Mouse (Mus musculus) megakaryocyte progenitor cell, adult 5-6 weeks (primary cell): ENCODE data around the gene Smg8. TPM values are rescaled to one million over a fixed set of nuclear protein-coding genes. Genes with fewer than 3 reads are reported as not detected.

ENCODE experiments used
- ATAC-seq: replicated peaks from 2 replicates; pipeline ENCODE4 v1.8.0; 2016; ENCODE audit warnings: mild to moderate bottlenecking, moderate TSS enrichment, inconsistent platforms; ENCODE audit not compliant: poor library complexity
- total RNA-seq, 2 experiments: library from RNA; stranded (forward) in 1 of 2; stranded (reverse) in 1 of 2; fragments of 157-497, 149-512 nt in 1 of 2; fragments of 200-1000 nt in 1 of 2; gene quantifications; 2 replicates each; pipeline versions ENCODE4 v1.2.3 to v1.2.4; 2015 to 2017

The Smg8 gene
- total RNA-seq, 2 experiments from 2014 or later = 18.8 to 27.1 TPM

DNA sequence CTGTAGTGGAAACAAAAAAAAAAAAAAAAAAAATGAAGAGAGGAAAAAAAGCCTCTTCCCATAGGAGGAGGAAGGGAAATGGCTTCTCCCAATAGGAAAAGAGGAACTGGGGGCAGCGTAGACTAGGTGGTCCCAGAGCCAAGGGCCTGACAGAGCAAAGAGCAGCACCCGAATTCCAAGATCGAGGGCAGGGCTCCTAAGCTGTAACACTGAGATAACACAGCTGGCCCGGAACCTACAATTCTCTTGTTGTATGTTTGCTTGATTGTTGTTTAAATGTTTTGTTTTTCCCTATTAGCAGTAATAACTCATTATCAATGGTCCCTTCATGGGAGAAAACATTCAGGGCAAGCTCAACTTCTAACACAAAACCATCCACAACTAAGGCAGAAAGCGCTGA lies 39.6 kb downstream of the Smg8 start:
- no peak for ATAC-seq

- no peak for ATAC-seq
These were observed 43.5 kb downstream of the Smg8 start for GRCm38 (mm10) chr11:87043052-87043451.

- ATAC-seq = peak; percentile 74
These were observed 47.1 kb downstream of the Smg8 start for GRCm38 (mm10) chr11:87039307-87039963.

- peak; percentile 55; the same call in 1 of the 2 replicates for ATAC-seq
These were observed 50.4 kb downstream of the Smg8 start for GRCm38 (mm10) chr11:87036180-87036579.

DNA sequence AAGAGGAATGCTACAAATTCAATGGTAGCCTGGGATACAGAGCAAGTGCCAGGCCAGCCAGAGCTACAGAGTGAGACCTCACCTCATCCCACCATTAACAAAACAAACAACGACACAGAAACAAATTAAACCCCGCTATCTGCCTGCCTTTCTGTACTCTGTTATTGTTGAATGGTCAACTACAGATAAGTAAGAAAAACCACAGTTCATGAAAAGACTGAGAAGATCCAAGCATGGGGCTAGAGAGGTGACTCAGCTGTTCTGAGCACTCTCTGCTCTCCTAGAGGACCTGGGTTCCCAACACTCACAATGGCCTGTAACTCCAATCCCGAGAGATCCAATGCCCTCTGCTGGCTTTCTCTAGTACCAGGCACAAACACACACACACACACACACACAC lies 58.4 kb downstream of the Smg8 start:
- peak; percentile 69 for ATAC-seq

Other genes with a start within 250 kb of the Smg8 start
- 6.8 and 8.6 TPM in 2 replicates for gene Ypel2, start 93.1 kb downstream of the Smg8 start, total RNA-seq (2015)
- gene Ypel2, start 93.1 kb downstream of the Smg8 start, total RNA-seq (2017) = 5.8 and 6.2 TPM in 2 replicates
- 1.5 and 2.0 TPM in 2 replicates for gene Gdpd1, start 12.7 kb downstream of the Smg8 start, total RNA-seq (2015)
- 1.5 and 2.5 TPM in 2 replicates for gene Gdpd1, start 12.7 kb downstream of the Smg8 start, total RNA-seq (2017)
- gene Prr11, start 21.9 kb upstream of the Smg8 start, total RNA-seq (2015) = 41.1 and 47.6 TPM in 2 replicates
- 9.5 and 11.3 TPM in 2 replicates for gene Prr11, start 21.9 kb upstream of the Smg8 start, total RNA-seq (2017)
- 34.1 and 34.5 TPM in 2 replicates for gene Ska2, start 22.5 kb upstream of the Smg8 start, total RNA-seq (2015)
- 25.3 and 35.4 TPM in 2 replicates for gene Ska2, start 22.5 kb upstream of the Smg8 start, total RNA-seq (2017)
- 38.4 and 42.6 TPM in 2 replicates for gene Trim37, start 40.3 kb upstream of the Smg8 start, total RNA-seq (2015)
- 53.4 and 70.0 TPM in 2 replicates for gene Trim37, start 40.3 kb upstream of the Smg8 start, total RNA-seq (2017)